Mouse (Mus musculus) cerebellum, postnatal 14 days (tissue): ENCODE results near the gene Gps1.
"Not testable (repeated sequence)": the region's sequence is repeated elsewhere in the genome, so short reads cannot be mapped to it uniquely, and the experiment has no call there.

Source experiments
- DNase-seq, 2 experiments: peaks; one replicate each; pipeline ENCODE4 v3.0.0; 2021; ENCODE audit warnings: mixed read lengths in 2 of 2

Gps1 gene

GRCm38 (mm10) chr11:120784064-120784791, at the start of gene Gps1, which contains the start of gene Rfng:
Gene Gps1, plus strand, starts transcription at chr11:120784272.
Gene Rfng, minus strand, starts transcription at chr11:120784207.
- peak; percentile 87 to 88 for DNase-seq

- no peak for DNase-seq
These were observed 47.6 kb upstream of the Gps1 start for GRCm38 (mm10) chr11:120736424-120736823.

- DNase-seq, result no peak
These were observed 43.1 kb upstream of the Gps1 start for GRCm38 (mm10) chr11:120740981-120741380.

- DNase-seq, result no peak
These were observed 39.9 kb upstream of the Gps1 start for GRCm38 (mm10) chr11:120744121-120744701.

- no peak for DNase-seq
These were observed 36.1 kb upstream of the Gps1 start for GRCm38 (mm10) chr11:120747974-120748373.

- peak in 1 of 2 experiments; percentile 32 for DNase-seq
These were observed 34.6 kb upstream of the Gps1 start for GRCm38 (mm10) chr11:120749430-120749829.

- DNase-seq, result no peak
These were observed 32.5 kb upstream of the Gps1 start for GRCm38 (mm10) chr11:120751606-120752005.

GRCm38 (mm10) chr11:120760236-120760635, 23.8 kb upstream of the Gps1 start:
- no peak for DNase-seq

GRCm38 (mm10) chr11:120761811-120762671, 22.0 kb upstream of the Gps1 start:
- DNase-seq, result no peak

- not testable (repeated sequence) for DNase-seq
These were observed 21.4 kb upstream of the Gps1 start, which contains the start of gene Hmga1b for GRCm38 (mm10) chr11:120762672-120763041. Gene Hmga1b, plus strand, starts transcription at chr11:120762794.

GRCm38 (mm10) chr11:120763121-120763999, 20.7 kb upstream of the Gps1 start:
- DNase-seq, result not testable (repeated sequence)

- not testable (repeated sequence) for DNase-seq
These were observed 17.0 kb upstream of the Gps1 start for GRCm38 (mm10) chr11:120767023-120767422.

GRCm38 (mm10) chr11:120768206-120768605, 15.9 kb upstream of the Gps1 start:
- no peak for DNase-seq

GRCm38 (mm10) chr11:120772749-120773148, 11.3 kb upstream of the Gps1 start:
- DNase-seq, result no peak

GRCm38 (mm10) chr11:120773463-120774190, 10.4 kb upstream of the Gps1 start:
- DNase-seq, result no peak

- DNase-seq, result peak; percentile 99 to 100
These were observed 8.2 kb upstream of the Gps1 start for GRCm38 (mm10) chr11:120775774-120776469.

GRCm38 (mm10) chr11:120777123-120777522, 6.9 kb upstream of the Gps1 start:
- DNase-seq, result no peak

GRCm38 (mm10) chr11:120779876-120780275, 4.2 kb upstream of the Gps1 start:
- DNase-seq, result no peak

- not testable (repeated sequence) for DNase-seq
These were observed 2.7 kb upstream of the Gps1 start for GRCm38 (mm10) chr11:120781361-120781760.

- DNase-seq, result peak in 1 of 2 experiments; percentile 58
These were observed 527 bp upstream of the Gps1 start for GRCm38 (mm10) chr11:120783426-120784063.
